Mouse (Mus musculus) cerebellum, adult 11 months (tissue): ENCODE results near the gene Eif4g3.

Source experiments
- DNase-seq: peaks from one replicate; pipeline ENCODE4 v3.0.0; 2022

Gene Eif4g3

GRCm38 (mm10) chr4:138246756-138247665 lies 254.2 kb downstream of the Eif4g3 start:
- DNase-seq = no peak

DNA sequence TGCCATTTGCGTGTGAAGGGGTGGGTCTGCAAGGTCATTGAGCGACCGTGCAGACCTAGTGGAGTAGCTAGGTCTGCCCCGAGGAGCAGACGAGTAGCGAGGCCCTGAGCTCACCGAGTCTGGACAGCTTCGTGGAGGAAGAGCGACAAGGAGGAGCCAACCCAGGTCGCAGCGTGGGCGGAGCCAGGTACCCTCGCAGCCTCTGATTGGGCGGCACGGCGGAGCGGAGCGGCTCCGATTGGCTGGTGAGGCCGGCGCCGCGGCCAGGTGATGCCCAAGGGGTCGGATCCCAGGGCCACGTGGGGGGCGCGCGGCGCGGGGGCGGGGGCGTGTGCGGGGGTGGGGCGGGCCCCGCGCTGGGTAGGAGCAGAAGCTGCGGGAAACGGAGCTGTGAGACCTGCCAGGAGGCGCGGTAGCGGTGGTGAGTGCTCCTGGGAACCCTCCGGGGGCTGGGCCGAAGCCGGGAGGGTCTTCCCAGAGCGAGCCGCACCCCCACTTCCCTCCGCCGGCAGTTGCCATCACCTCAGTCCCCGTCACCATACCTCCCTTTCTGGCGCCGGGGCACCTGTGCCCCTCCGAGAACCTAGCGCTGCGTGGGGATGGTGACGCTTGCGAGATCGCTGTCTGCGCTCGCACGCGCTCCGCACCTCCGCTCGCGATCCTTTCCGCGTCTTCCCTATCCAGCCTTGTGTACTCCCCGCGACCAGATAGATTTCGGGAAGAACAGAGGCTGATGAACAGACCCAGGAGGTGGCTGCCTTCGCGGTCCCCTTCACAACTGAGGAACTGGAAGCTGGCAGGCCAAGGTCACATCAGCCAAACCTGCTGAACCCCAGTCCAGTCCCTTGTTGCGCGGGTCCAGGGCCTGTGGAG lies 257.5 kb downstream of the Eif4g3 start, which contains the start of the genes Sh2d5 and Kif17:
Gene Sh2d5 (plus strand): TSS at position 316 of the 873 bp plus-strand sequence.
Gene Kif17 (plus strand): TSS at position 348 of the 873 bp plus-strand sequence.
- peak; percentile 96 for DNase-seq

DNA sequence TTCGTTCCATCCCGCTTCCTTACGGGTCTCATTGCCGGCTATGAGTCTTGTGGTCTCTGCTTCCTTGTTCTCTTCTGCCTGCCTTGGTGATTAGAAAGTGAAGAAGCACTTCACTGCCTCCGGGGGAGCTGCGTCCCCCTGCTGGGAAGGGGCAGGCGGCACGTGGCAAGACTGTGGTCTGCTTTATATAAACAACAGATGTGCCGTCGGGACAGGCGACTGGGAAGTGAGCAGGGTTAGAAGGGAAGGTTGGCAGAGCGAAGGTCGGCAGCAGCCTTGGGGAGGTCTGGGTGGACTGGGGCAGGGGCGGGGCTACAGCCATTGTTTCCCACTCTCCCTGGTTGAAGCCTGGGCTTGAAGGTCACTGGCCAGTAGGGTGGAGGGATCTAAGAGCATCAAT lies 259.0 kb downstream of the Eif4g3 start:
- peak; percentile 27 for DNase-seq

DNA sequence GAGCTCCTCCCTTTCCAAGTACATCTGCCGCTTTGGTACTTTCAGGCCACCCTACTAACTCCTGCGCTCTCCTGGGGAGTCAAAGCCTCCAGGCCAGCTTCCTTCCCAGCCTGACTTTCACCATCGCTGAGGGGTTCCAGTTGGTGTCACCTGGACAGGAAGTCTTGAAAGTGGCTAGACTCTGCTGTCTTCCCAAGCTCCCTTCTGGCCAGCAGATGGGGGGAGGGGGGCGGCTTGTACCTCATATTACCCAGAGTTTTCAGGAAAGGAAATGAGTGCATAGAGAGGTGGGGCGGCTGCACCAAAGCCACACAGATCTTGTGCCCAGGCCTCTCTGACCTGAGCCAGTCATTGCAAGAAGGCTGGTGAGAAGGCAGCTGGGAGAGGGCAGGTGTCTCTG lies 259.4 kb downstream of the Eif4g3 start:
- DNase-seq = no peak

DNA sequence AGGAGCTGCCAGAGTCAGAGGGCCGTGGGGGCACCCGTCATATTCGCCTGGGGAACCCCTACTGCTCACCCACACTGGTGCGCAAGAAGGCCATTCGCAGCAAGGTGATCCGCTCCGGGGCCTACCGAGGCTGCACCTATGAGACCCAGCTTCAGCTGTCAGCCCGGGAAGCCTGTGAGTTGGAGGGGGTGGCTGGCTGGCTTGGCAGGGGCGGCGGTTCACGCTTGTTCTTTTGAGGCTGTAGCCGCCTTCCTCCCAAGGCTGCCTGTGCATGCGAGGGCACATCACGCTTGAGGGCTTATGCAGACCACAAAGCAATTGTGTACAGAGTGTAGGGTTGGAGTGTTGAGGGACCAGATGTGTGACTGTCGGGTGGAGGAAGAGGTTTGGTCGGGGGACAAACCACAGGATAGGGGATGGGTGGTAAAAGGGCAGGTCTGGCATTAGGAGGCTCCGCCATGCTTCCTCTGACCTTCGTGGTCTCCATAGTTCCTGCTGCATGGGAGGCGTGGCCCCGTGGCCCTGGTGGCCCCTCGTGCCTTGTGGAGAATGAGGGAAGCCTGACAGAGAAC lies 264.4 kb downstream of the Eif4g3 start:
- no peak for DNase-seq
